Mouse (Mus musculus) lung, adult 2 months (tissue): ENCODE measurements around the gene Gm21885.

Experiments
- CTCF ChIP-seq: fragments of 200-500 bp; IDR thresholded peaks from 2 replicates; pipeline ENCODE4 v1.5.1; 2011; ENCODE audit warnings: mild to moderate bottlenecking, low read length, control low read depth; ENCODE audit not compliant: insufficient read depth
- POLR2A ChIP-seq: fragments of 200-500 bp; IDR thresholded peaks from 2 replicates; pipeline ENCODE4 v1.6.1; 2011; ENCODE audit warnings: low read depth, mild to moderate bottlenecking, control low read depth, low read length, borderline replicate concordance; ENCODE audit errors: extremely low read depth

DNA sequence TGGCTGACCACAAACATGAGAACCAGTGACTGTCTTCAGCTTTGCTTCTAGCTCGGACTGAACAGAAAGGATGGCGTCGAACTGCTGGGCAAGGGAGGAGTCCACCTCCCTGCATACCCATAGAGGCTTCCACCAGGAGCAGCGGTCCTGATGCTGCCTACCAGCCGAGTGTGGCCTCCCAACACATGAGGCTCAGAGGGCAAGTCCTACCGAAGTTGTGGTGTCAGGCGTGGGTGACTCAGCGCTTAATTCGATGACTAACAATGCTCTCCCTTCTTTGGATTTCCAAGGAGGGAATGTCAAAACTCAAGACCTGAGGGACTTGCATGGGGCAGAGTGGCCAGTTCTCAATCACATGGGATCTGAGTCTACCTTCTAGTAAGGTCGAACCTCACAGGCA, 28.0 kb upstream of the Gm21885 start:
- TF ChIP-seq CTCF (no peak), POLR2A (no peak)
